Mouse (Mus musculus) CD4-positive, CD25-positive, alpha-beta regulatory T cell, adult 4 months (primary cell): ENCODE measurements around the gene Zfp940. TPM values are rescaled to one million over a fixed set of nuclear protein-coding genes. Genes with fewer than 3 reads are reported as not detected.

ENCODE experiments used
- ATAC-seq: one replicate; pipeline ENCODE4 v1.8.0; 2017
- polyA plus RNA-seq, 2 experiments: library from polyadenylated mRNA; unstranded; fragments of 100-300 nt; shearing (Covaris generic); gene quantifications; one replicate each; pipeline ENCODE4 v1.2.1; 2017

The Zfp940 gene
- polyA plus RNA-seq, 2 experiments from 2014 or later, result 3.6 to 4.5 TPM

- ATAC-seq, result no peak
Measured at GRCm38 (mm10) chr7:29807046-29807445, 46.4 kb downstream of the Zfp940 start.

GRCm38 (mm10) chr7:29792906-29793305 lies 60.6 kb downstream of the Zfp940 start:
- ATAC-seq, result no peak

- no peak for ATAC-seq
Measured at GRCm38 (mm10) chr7:29785888-29786287, 67.6 kb downstream of the Zfp940 start.

GRCm38 (mm10) chr7:29785023-29785422 lies 68.4 kb downstream of the Zfp940 start:
- no peak for ATAC-seq

GRCm38 (mm10) chr7:29783871-29784551 lies 69.5 kb downstream of the Zfp940 start, which contains the start of gene Zfp30:
Zfp30 (plus strand) TSS chr7:29783998.
- peak; percentile 75 for ATAC-seq

Other genes with a start within 250 kb of the Zfp940 start
- not detected for gene Catsperg2, start 126.6 kb downstream of the Zfp940 start, polyA plus RNA-seq
- 10 to 100 TPM; 15.9 to 19.4 TPM for gene Zfp84, start 85.1 kb downstream of the Zfp940 start, polyA plus RNA-seq
- under 1 TPM; 0.28 to 0.56 TPM for gene Zfp30, start 69.7 kb downstream of the Zfp940 start, polyA plus RNA-seq
- 10 to 100 TPM; 19.6 to 25.2 TPM for gene Zfp790, start 37.6 kb downstream of the Zfp940 start, polyA plus RNA-seq
- gene Zfp420, start 6.3 kb upstream of the Zfp940 start, polyA plus RNA-seq, result 1 to 10 TPM; 6.7 to 9.2 TPM
- gene Zfp27, start 52.9 kb upstream of the Zfp940 start, polyA plus RNA-seq, result 1 to 10 TPM; 2.7 to 7.6 TPM
- under 1 TPM; 0.98 to 0.99 TPM for gene Zfp383, start 54.6 kb upstream of the Zfp940 start, polyA plus RNA-seq
- 1 to 10 TPM; 4.8 to 5.2 TPM for gene Zfp74, start 100.4 kb upstream of the Zfp940 start, polyA plus RNA-seq
- gene Zfp568, start 130.3 kb upstream of the Zfp940 start, polyA plus RNA-seq, result 1 to 10 TPM; 2.1 to 2.8 TPM
- 1 to 10 TPM; 5.4 to 7.5 TPM for gene Zfp14, start 197.7 kb upstream of the Zfp940 start, polyA plus RNA-seq
- 10 to 100 TPM in 1 of 2 experiments, 1 to 10 TPM in 1; 8.6 to 11.9 TPM for gene Zfp82, start 219.2 kb upstream of the Zfp940 start, polyA plus RNA-seq
- gene Gm26920, start 236.7 kb upstream of the Zfp940 start, polyA plus RNA-seq, result 1 to 10 TPM; 1.5 to 3.6 TPM
- gene Zfp566, start 236.9 kb upstream of the Zfp940 start, polyA plus RNA-seq, result 10 to 100 TPM; 11.6 to 12.0 TPM
- 10 to 100 TPM; 74.8 to 96.0 TPM for gene Zfp260, start 241.1 kb upstream of the Zfp940 start, polyA plus RNA-seq